Mouse (Mus musculus): ENCODE data around the gene Pnpla7.

DNA sequence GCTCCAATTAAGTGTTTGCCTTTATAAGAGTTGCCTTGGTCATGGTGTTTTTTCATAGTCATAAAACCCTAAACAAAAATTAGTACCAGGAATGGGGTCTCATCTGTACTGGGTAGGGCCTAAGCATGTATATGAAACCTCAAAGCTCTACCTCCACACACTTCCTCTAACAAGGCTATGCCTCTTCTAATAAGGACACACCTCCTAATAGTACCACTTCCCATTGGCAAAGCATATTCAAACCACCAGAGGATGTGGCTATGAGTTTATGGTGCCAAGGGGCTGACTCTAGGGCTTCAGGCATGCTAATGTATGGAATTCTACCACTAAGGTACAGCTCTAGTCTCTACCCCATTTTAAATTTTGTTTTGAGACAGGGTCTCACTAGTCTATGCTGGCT, 89.7 kb downstream of the Pnpla7 start:
- TF ChIP-seq MAX (IDR thresholded peaks at IDR 0.05; ENCODE audit: low read length) (no peak), TCF12 (IDR thresholded peaks at IDR 0.05; ENCODE audit: low read depth, low read length) (no peak), NRF1 (IDR thresholded peaks at IDR 0.05; ENCODE audit: low read depth, low read length) (no peak), CTCF (conservative IDR thresholded peaks at IDR 0.05 in 1 of 2, IDR thresholded peaks at IDR 0.05 in 1 of 2; ENCODE audit: low read depth in 2 of 2, low read length in 2 of 2) (no peak), MEF2A (IDR thresholded peaks at IDR 0.05; ENCODE audit: borderline replicate concordance, low read depth, low read length) (no peak), MXI1 (IDR thresholded peaks at IDR 0.05; ENCODE audit: low read depth, low read length) (no peak)
